Comparison of ENCODE assay signal across 22 mouse cellular contexts in the genomic region with DNA sequence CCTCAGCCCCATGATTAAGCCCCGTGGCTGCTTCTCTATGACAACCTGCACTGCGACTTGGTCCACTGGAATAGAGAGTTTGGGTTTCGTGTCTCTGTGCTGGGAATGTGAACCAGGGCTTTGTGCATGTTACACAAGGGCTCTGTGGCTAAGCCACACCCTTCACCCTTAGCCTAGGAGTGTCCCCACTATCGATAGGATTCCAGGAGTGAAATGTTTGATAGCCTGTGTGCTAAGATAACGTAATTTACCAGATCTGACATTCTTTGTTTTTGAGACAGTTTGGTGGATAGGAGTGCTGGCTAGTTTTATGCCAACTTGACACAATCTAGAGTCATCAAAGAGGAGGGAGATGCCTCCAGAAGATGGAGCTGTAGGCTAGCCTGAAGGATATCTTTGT. TPM values are rescaled to one million over a fixed set of nuclear protein-coding genes. Genes with fewer than 3 reads are reported as not detected.
DNase-seq lines count a peak whose midpoint lies in the region; ATAC-seq and TF ChIP-seq lines count a peak whose summit lies in the region.
"Had no signal": no experiment of that assay in that cellular context is flagged by ENCODE, and none has a peak within 500 bp of the region (broad histone marks: within the 10 kb centered on the region; RNA-seq: fewer than 3 reads in every experiment).

No protein-coding gene starts in this region.

- 79% methylated on average over 5 of the region's 5 CpGs for WGBS in forebrain, postnatal 0 days
- WGBS in forebrain, embryonic 16.5 days: 76% methylated on average over 5 of the region's 5 CpGs
- WGBS in limb, embryonic 13.5 days: 69% methylated on average over 5 of the region's 5 CpGs
- 75% methylated on average over 5 of the region's 5 CpGs for WGBS in limb, embryonic 10.5 days

- DNase-seq in forebrain, postnatal 0 days: peak; percentile 7
- DNase-seq in limb, embryonic 10.5 days (ENCODE audit: low spot score): no peak
- DNase-seq in c-Kit-positive CD71-positive TER-119-positive erythroid progenitor cells, embryonic 14.5 days (ENCODE audit: low spot score): peak; percentile 42
- no peak for DNase-seq in spleen, postnatal 10 days (ENCODE audit: low spot score in 2 of 2)
- DNase-seq in cerebellum, postnatal 14 days: no peak
- DNase-seq: cerebellum, adult 9-10 months; heart, adult 2 months; heart, postnatal 10 days; kidney, adult 18-20 months; layer of hippocampus, adult 9-11 months; lung, adult 18-20 months; right cerebral cortex, postnatal 25 days had no signal

- no peaks in the 10 kb centered on the region for H3K36me3 ChIP-seq in forebrain, postnatal 0 days (ENCODE audit: insufficient read depth)
- H3K36me3 ChIP-seq in forebrain, embryonic 16.5 days (ENCODE audit: control insufficient read depth, insufficient read depth): no peaks in the 10 kb centered on the region
- H3K36me3 ChIP-seq in limb, embryonic 13.5 days: no peaks in the 10 kb centered on the region
- H3K36me3 ChIP-seq in limb, embryonic 10.5 days: no peaks in the 10 kb centered on the region
- H3K36me3 ChIP-seq: embryonic facial prominence, embryonic 15.5 days; hindbrain, embryonic 13.5 days; midbrain, embryonic 15.5 days had no signal

- H3K27me3 ChIP-seq in forebrain, postnatal 0 days (ENCODE audit: insufficient read depth, low read length): no peaks in the 10 kb centered on the region
- no peaks in the 10 kb centered on the region for H3K27me3 ChIP-seq in forebrain, embryonic 16.5 days (replicated peaks; ENCODE audit: control insufficient read depth, insufficient read depth, low read length)
- H3K27me3 ChIP-seq in limb, embryonic 13.5 days: peaks cover 10% of the 10 kb centered on the region
- H3K27me3 ChIP-seq in limb, embryonic 10.5 days (ENCODE audit: low read depth, poor library complexity, severe bottlenecking): peaks cover 34% of the 10 kb centered on the region

- no peak for ATAC-seq in forebrain, postnatal 0 days
- no peak for ATAC-seq in forebrain, embryonic 16.5 days
- ATAC-seq in limb, embryonic 13.5 days (ENCODE audit: low FRiP score, low read depth): no peak
- ATAC-seq in megakaryocyte-erythroid progenitor cell, adult 5-6 weeks (replicated peaks; ENCODE audit: low FRiP score, low TSS enrichment, poor library complexity, severe bottlenecking): peak; percentile 62
- ATAC-seq: forebrain, embryonic 14.5 days; midbrain, embryonic 15.5 days had no signal

- H3K27ac ChIP-seq in forebrain, postnatal 0 days (ENCODE audit: low read depth, low read length): no peak overlapping the region
- H3K27ac ChIP-seq in forebrain, embryonic 16.5 days (ENCODE audit: low read length): no peak overlapping the region
- H3K27ac ChIP-seq in limb, embryonic 13.5 days: no peak overlapping the region
- H3K27ac ChIP-seq in limb, embryonic 10.5 days: no peak overlapping the region
- H3K27ac ChIP-seq: embryonic facial prominence, embryonic 15.5 days; heart, adult 2 months; hindbrain, embryonic 13.5 days; macrophage had no signal

- no peak overlapping the region for H3K9ac ChIP-seq in forebrain, postnatal 0 days
- H3K9ac ChIP-seq in forebrain, embryonic 16.5 days (replicated peaks; ENCODE audit: low read depth, low read length): no peak overlapping the region
- H3K9ac ChIP-seq in limb, embryonic 13.5 days: 0 out of 2 replicates have a peak overlapping the region, but pooled peaks have one; percentile 2
- H3K9ac ChIP-seq: embryonic facial prominence, embryonic 15.5 days; hindbrain, embryonic 13.5 days; midbrain, embryonic 15.5 days had no signal

- H3K4me3 ChIP-seq in forebrain, postnatal 0 days (ENCODE audit: low read depth, low read length): no peak overlapping the region
- H3K4me3 ChIP-seq in forebrain, embryonic 16.5 days (replicated peaks; ENCODE audit: low read length): no peak overlapping the region
- H3K4me3 ChIP-seq in limb, embryonic 13.5 days: no peak overlapping the region
- no peak overlapping the region for H3K4me3 ChIP-seq in limb, embryonic 10.5 days
- H3K4me3 ChIP-seq: embryonic facial prominence, embryonic 15.5 days; heart, adult 2 months; hindbrain, embryonic 13.5 days; midbrain, embryonic 15.5 days had no signal

- H3K9me3 ChIP-seq in forebrain, postnatal 0 days (ENCODE audit: low read length): no peaks in the 10 kb centered on the region
- H3K9me3 ChIP-seq in forebrain, embryonic 16.5 days (ENCODE audit: control insufficient read depth, low read length): no peaks in the 10 kb centered on the region
- no peaks in the 10 kb centered on the region for H3K9me3 ChIP-seq in limb, embryonic 13.5 days
- H3K9me3 ChIP-seq in limb, embryonic 10.5 days (replicated peaks): no peaks in the 10 kb centered on the region
- H3K9me3 ChIP-seq: embryonic facial prominence, embryonic 15.5 days; hindbrain, embryonic 13.5 days; midbrain, embryonic 15.5 days had no signal

- peaks cover 13% of the 10 kb centered on the region; the same call in 1 of the 2 replicates for H3K4me1 ChIP-seq in forebrain, postnatal 0 days (ENCODE audit: insufficient read depth)
- H3K4me1 ChIP-seq in forebrain, embryonic 16.5 days (replicated peaks; ENCODE audit: control insufficient read depth, insufficient read depth, low read length): peaks cover 23% of the 10 kb centered on the region
- H3K4me1 ChIP-seq in limb, embryonic 13.5 days: peaks cover 20% of the 10 kb centered on the region
- peaks cover 30% of the 10 kb centered on the region for H3K4me1 ChIP-seq in limb, embryonic 10.5 days

- TF ChIP-seq CTCF in forebrain, postnatal 0 days (IDR thresholded peaks at IDR 0.05; ENCODE audit: low read depth): peak; percentile 46

- no peak overlapping the region for H3K4me2 ChIP-seq in forebrain, postnatal 0 days (ENCODE audit: low read depth)
- no peak overlapping the region for H3K4me2 ChIP-seq in forebrain, embryonic 16.5 days (ENCODE audit: low read length)
- H3K4me2 ChIP-seq in limb, embryonic 13.5 days (replicated peaks): no peak overlapping the region
- H3K4me2 ChIP-seq: embryonic facial prominence, embryonic 15.5 days; hindbrain, embryonic 13.5 days; midbrain, embryonic 15.5 days had no signal

RNA-seq across cellular contexts. Expression of gene Zfp575, which starts 4.3 kb away (rescaled TPM):
- total RNA-seq in forebrain, postnatal 0 days (2014; rRNA removed): 0.38 and 1.2 TPM in 2 replicates
- 19.4 and 24.8 TPM in 2 replicates for polyA plus RNA-seq in forebrain, postnatal 0 days (2015; fragmentation: Nextera tagmentation; extraction: Ambion mirVana)
- 9.9 and 11.7 TPM in 2 replicates for polyA plus RNA-seq in forebrain, embryonic 16.5 days (2015; fragmentation: Nextera tagmentation; extraction: Ambion mirVana)
- polyA plus RNA-seq in limb, embryonic 13.5 days (2015; fragmentation: Nextera tagmentation; extraction: Ambion mirVana): 5.9 and 6.2 TPM in 2 replicates
- 1.6 and 2.6 TPM in 2 replicates for polyA plus RNA-seq in limb, embryonic 10.5 days (2016; fragmentation: Nextera tagmentation; extraction: Ambion mirVana)
- 0.37 TPM in 1 of 2 replicates, not detected in the other for total RNA-seq in megakaryocyte-erythroid progenitor cell, adult 5-6 weeks (2014; fragmentation: Nextera tagmentation)
- not detected in 2 replicates for total RNA-seq in megakaryocyte-erythroid progenitor cell, adult 5-6 weeks (2017)

RNA-seq across cellular contexts. Expression of gene Ethe1, which starts 4.4 kb away (rescaled TPM):
- total RNA-seq in forebrain, postnatal 0 days (2014; rRNA removed): 24.2 and 25.8 TPM in 2 replicates
- 24.3 and 26.8 TPM in 2 replicates for polyA plus RNA-seq in forebrain, postnatal 0 days (2015; fragmentation: Nextera tagmentation; extraction: Ambion mirVana)
- 19.8 and 23.3 TPM in 2 replicates for polyA plus RNA-seq in forebrain, embryonic 16.5 days (2015; fragmentation: Nextera tagmentation; extraction: Ambion mirVana)
- polyA plus RNA-seq in limb, embryonic 13.5 days (2015; fragmentation: Nextera tagmentation; extraction: Ambion mirVana): 28.2 TPM in 2 replicates
- polyA plus RNA-seq in limb, embryonic 10.5 days (2016; fragmentation: Nextera tagmentation; extraction: Ambion mirVana): 27.1 and 31.9 TPM in 2 replicates
- total RNA-seq in megakaryocyte-erythroid progenitor cell, adult 5-6 weeks (2014; fragmentation: Nextera tagmentation): 12.4 and 19.8 TPM in 2 replicates
- total RNA-seq in megakaryocyte-erythroid progenitor cell, adult 5-6 weeks (2017): 8.3 and 11.4 TPM in 2 replicates

RNA-seq across cellular contexts. Expression of gene Phldb3, which starts 18.8 kb away (rescaled TPM):
- 0.15 TPM in 1 of 2 replicates, not detected in the other for total RNA-seq in forebrain, postnatal 0 days (2014; rRNA removed)
- not detected in 2 replicates for polyA plus RNA-seq in forebrain, postnatal 0 days (2015; fragmentation: Nextera tagmentation; extraction: Ambion mirVana)
- not detected in 2 replicates for polyA plus RNA-seq in forebrain, embryonic 16.5 days (2015; fragmentation: Nextera tagmentation; extraction: Ambion mirVana)
- polyA plus RNA-seq in limb, embryonic 13.5 days (2015; fragmentation: Nextera tagmentation; extraction: Ambion mirVana): 0.24 and 0.34 TPM in 2 replicates
- polyA plus RNA-seq in limb, embryonic 10.5 days (2016; fragmentation: Nextera tagmentation; extraction: Ambion mirVana): 0.09 and 0.14 TPM in 2 replicates
- 2.6 and 2.8 TPM in 2 replicates for total RNA-seq in megakaryocyte-erythroid progenitor cell, adult 5-6 weeks (2014; fragmentation: Nextera tagmentation)
- total RNA-seq in megakaryocyte-erythroid progenitor cell, adult 5-6 weeks (2017): 6.8 and 9.7 TPM in 2 replicates
- polyA plus RNA-seq: forebrain, embryonic 14.5 days; hindbrain, embryonic 13.5 days; midbrain, embryonic 15.5 days; neural tube, embryonic 11.5 days had no signal

RNA-seq across cellular contexts. Expression of gene Lypd3, which starts 44.6 kb away (rescaled TPM):
- 0.23 and 0.33 TPM in 2 replicates for total RNA-seq in forebrain, postnatal 0 days (2014; rRNA removed)
- 0.67 and 1.3 TPM in 2 replicates for polyA plus RNA-seq in forebrain, postnatal 0 days (2015; fragmentation: Nextera tagmentation; extraction: Ambion mirVana)
- 0.29 and 0.58 TPM in 2 replicates for polyA plus RNA-seq in forebrain, embryonic 16.5 days (2015; fragmentation: Nextera tagmentation; extraction: Ambion mirVana)
- 7.9 and 10.2 TPM in 2 replicates for polyA plus RNA-seq in limb, embryonic 13.5 days (2015; fragmentation: Nextera tagmentation; extraction: Ambion mirVana)
- polyA plus RNA-seq in limb, embryonic 10.5 days (2016; fragmentation: Nextera tagmentation; extraction: Ambion mirVana): 1.5 and 2.2 TPM in 2 replicates
- not detected in 2 replicates for total RNA-seq in megakaryocyte-erythroid progenitor cell, adult 5-6 weeks (2014; fragmentation: Nextera tagmentation)
- not detected in 2 replicates for total RNA-seq in megakaryocyte-erythroid progenitor cell, adult 5-6 weeks (2017)
- total RNA-seq: gastrocnemius, adult 8-10 months; heart, adult 2 months; heart, postnatal 10 days had no signal
- polyA plus RNA-seq: heart, adult 2 months; hindbrain, embryonic 13.5 days; macrophage had no signal

RNA-seq across cellular contexts. Expression of gene Xrcc1, which starts 45.6 kb away (rescaled TPM):
- 41.1 and 49.8 TPM in 2 replicates for total RNA-seq in forebrain, postnatal 0 days (2014; rRNA removed)
- polyA plus RNA-seq in forebrain, postnatal 0 days (2015; fragmentation: Nextera tagmentation; extraction: Ambion mirVana): 42.1 and 48.6 TPM in 2 replicates
- polyA plus RNA-seq in forebrain, embryonic 16.5 days (2015; fragmentation: Nextera tagmentation; extraction: Ambion mirVana): 79.8 and 80.2 TPM in 2 replicates
- polyA plus RNA-seq in limb, embryonic 13.5 days (2015; fragmentation: Nextera tagmentation; extraction: Ambion mirVana): 125 and 131 TPM in 2 replicates
- polyA plus RNA-seq in limb, embryonic 10.5 days (2016; fragmentation: Nextera tagmentation; extraction: Ambion mirVana): 163 and 182 TPM in 2 replicates
- 89.0 and 93.7 TPM in 2 replicates for total RNA-seq in megakaryocyte-erythroid progenitor cell, adult 5-6 weeks (2014; fragmentation: Nextera tagmentation)
- total RNA-seq in megakaryocyte-erythroid progenitor cell, adult 5-6 weeks (2017): 20.7 and 36.6 TPM in 2 replicates

Comparison
In these comparisons a context has a peak if more than half of its experiments do, and no peak if none do; other contexts are left out.
1. DNase-seq: peak in forebrain, postnatal 0 days (single experiment) and c-Kit-positive CD71-positive TER-119-positive erythroid progenitor cells, embryonic 14.5 days (single experiment); none in limb, embryonic 10.5 days (single experiment), spleen, postnatal 10 days (0 of 2) and cerebellum, postnatal 14 days (0 of 2).